Mouse (Mus musculus) left cerebral cortex, adult 9 months (tissue): ENCODE data around the gene Tectb.

Experiments
- DNase-seq, 2 experiments: peaks; one replicate each; pipeline ENCODE4 v3.0.0; 2022; ENCODE audit warnings: low spot score in 2 of 2

The Tectb gene

GRCm38 (mm10) chr19:55207746-55208538, 27.4 kb downstream of the Tectb start:
- DNase-seq = no peak

GRCm38 (mm10) chr19:55208654-55209053, 28.1 kb downstream of the Tectb start:
- no peak for DNase-seq

- no peak for DNase-seq
Observed at GRCm38 (mm10) chr19:55209084-55209483, 28.6 kb downstream of the Tectb start.

- no peak for DNase-seq
Observed at GRCm38 (mm10) chr19:55211698-55212097, 31.2 kb downstream of the Tectb start.

GRCm38 (mm10) chr19:55213617-55214340, 33.2 kb downstream of the Tectb start:
- no peak for DNase-seq

- DNase-seq = no peak
Observed at GRCm38 (mm10) chr19:55216876-55217275, 36.3 kb downstream of the Tectb start.

GRCm38 (mm10) chr19:55217365-55217764, 36.8 kb downstream of the Tectb start:
- peak; percentile 71 to 89 for DNase-seq

GRCm38 (mm10) chr19:55218192-55218739, 37.7 kb downstream of the Tectb start:
- DNase-seq = peak; percentile 65 to 90

GRCm38 (mm10) chr19:55218741-55219221, 38.2 kb downstream of the Tectb start:
- DNase-seq = no peak

- no peak for DNase-seq
Observed at GRCm38 (mm10) chr19:55219359-55219758, 38.8 kb downstream of the Tectb start.

- DNase-seq = peak in 1 of 2 experiments; percentile 70
Observed at GRCm38 (mm10) chr19:55221208-55221607, 40.7 kb downstream of the Tectb start.

- no peak for DNase-seq
Observed at GRCm38 (mm10) chr19:55222268-55222667, 41.7 kb downstream of the Tectb start.

- no peak for DNase-seq
Observed at GRCm38 (mm10) chr19:55226621-55227020, 46.1 kb downstream of the Tectb start.

- no peak for DNase-seq
Observed at GRCm38 (mm10) chr19:55227135-55227534, 46.6 kb downstream of the Tectb start.

- peak in 1 of 2 experiments; percentile 47 for DNase-seq
Observed at GRCm38 (mm10) chr19:55231081-55231480, 50.5 kb downstream of the Tectb start.

GRCm38 (mm10) chr19:55232136-55232535, 51.6 kb downstream of the Tectb start:
- no peak for DNase-seq

GRCm38 (mm10) chr19:55236026-55236425, 55.5 kb downstream of the Tectb start:
- no peak for DNase-seq

- DNase-seq = peak in 1 of 2 experiments; percentile 56
Observed at GRCm38 (mm10) chr19:55236564-55236963, 56.0 kb downstream of the Tectb start.

GRCm38 (mm10) chr19:55239766-55240426, 59.4 kb downstream of the Tectb start:
- no peak for DNase-seq

- DNase-seq = no peak
Observed at GRCm38 (mm10) chr19:55241186-55241645, 60.7 kb downstream of the Tectb start, which contains the start of gene Gucy2g. Gene Gucy2g, minus strand, starts transcription at chr19:55241236.

- DNase-seq = peak; percentile 44 to 68
Observed at GRCm38 (mm10) chr19:55244791-55245231, 64.3 kb downstream of the Tectb start.
